Mouse (Mus musculus) heart, embryonic 15.5 days (tissue): ENCODE measurements around the gene Fubp1. TPM values are rescaled to one million over a fixed set of nuclear protein-coding genes. Genes with fewer than 3 reads are reported as not detected.
A peak's percentile ranks its signal among the peaks of the same experiment; 100 is the strongest.
"Not testable (repeated sequence)": the region's sequence is repeated elsewhere in the genome, so short reads cannot be mapped to it uniquely, and the experiment has no call there.

Experiments used
- ATAC-seq: fragments of 200-750 bp; cut with Nextera tagmentation; replicated peaks from 2 replicates; pipeline ENCODE4 v1.8.0; 2017; ENCODE audit warnings: low read depth, moderate TSS enrichment; ENCODE audit not compliant: insufficient number of reproducible peaks, insufficient read depth, low FRiP score
- H3K27ac ChIP-seq: fragments of 300-500 bp; sonication (generic); 2 replicates; pipeline ENCODE4 v1.5.1; 2015; ENCODE audit warnings: mild to moderate bottlenecking, inconsistent platforms
- H3K27me3 ChIP-seq: fragments of 300-500 bp; sonication (generic); 2 replicates; pipeline ENCODE4 v1.6.1; 2015; ENCODE audit warnings: inconsistent platforms
- H3K36me3 ChIP-seq: fragments of 300-500 bp; sonication (generic); 2 replicates; pipeline ENCODE4 v1.6.1; 2015; ENCODE audit warnings: mild to moderate bottlenecking, inconsistent platforms
- H3K4me1 ChIP-seq: fragments of 300-500 bp; sonication (generic); replicated peaks from 2 replicates; pipeline ENCODE4 v1.6.1; 2015; ENCODE audit warnings: inconsistent platforms
- H3K4me2 ChIP-seq: fragments of 300-500 bp; sonication (generic); 2 replicates; pipeline ENCODE4 v1.6.1; 2015; ENCODE audit warnings: inconsistent platforms, mild to moderate bottlenecking, moderate library complexity
- H3K4me3 ChIP-seq: fragments of 300-500 bp; sonication (generic); 2 replicates; pipeline ENCODE4 v1.5.1; 2015; ENCODE audit warnings: mild to moderate bottlenecking, inconsistent platforms
- H3K9ac ChIP-seq: fragments of 300-500 bp; sonication (generic); 2 replicates; pipeline ENCODE4 v1.6.1; 2015; ENCODE audit warnings: mild to moderate bottlenecking, inconsistent platforms
- H3K9me3 ChIP-seq: fragments of 300-500 bp; sonication (generic); replicated peaks from 2 replicates; pipeline ENCODE4 v1.6.1; 2016; ENCODE audit warnings: inconsistent platforms
- WGBS: fragments of 180-500 bp; shearing (Covaris S2); methylation state at CpG from one replicate; pipeline ENCODE4 v1.1.7; 2015; ENCODE audit warnings: mixed read lengths; 5-methylcytosine and 5-hydroxymethylcytosine counted together
- polyA plus RNA-seq: library from polyadenylated mRNA; unstranded; fragments of >200 nt; fragmentation: Nextera tagmentation; extraction: Ambion mirVana; gene quantifications from 2 replicates; pipeline ENCODE4 v1.2.1, GENCODE M21; 2015

Fubp1 gene
- polyA plus RNA-seq, 1 experiment from 2014 or later: 106 TPM

DNA sequence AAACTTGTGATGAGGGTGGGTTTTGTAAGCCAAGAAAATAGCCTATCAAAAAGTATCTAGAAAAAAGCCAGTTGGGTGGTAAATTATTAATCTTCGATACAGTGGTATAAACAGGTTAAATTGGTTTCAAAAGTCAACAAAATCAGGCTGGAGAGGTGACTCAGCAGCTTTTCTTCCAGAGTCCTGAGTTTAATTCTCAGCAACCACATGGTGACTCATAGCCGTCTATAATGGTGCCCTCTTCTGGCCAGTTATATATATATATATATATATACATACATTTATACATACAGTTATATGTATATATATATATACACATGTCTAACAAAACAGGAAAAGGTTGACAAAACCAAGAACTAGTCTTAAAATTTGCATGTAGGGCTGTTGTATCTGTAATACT lies 28.6 kb downstream of the Fubp1 start:
- Histone ChIP-seq H3K27ac (no peak overlapping the region), H3K4me1 (no peaks in the 10 kb centered on the region), H3K9me3 (no peaks in the 10 kb centered on the region), H3K4me3 (no peak overlapping the region), H3K27me3 (no peaks in the 10 kb centered on the region), H3K9ac (no peak overlapping the region), H3K4me2 (no peak overlapping the region), H3K36me3 (peaks cover 74% of the 10 kb centered on the region)
- no peak for ATAC-seq
- WGBS: 50% methylated on average over 2 of the region's 2 CpGs

DNA sequence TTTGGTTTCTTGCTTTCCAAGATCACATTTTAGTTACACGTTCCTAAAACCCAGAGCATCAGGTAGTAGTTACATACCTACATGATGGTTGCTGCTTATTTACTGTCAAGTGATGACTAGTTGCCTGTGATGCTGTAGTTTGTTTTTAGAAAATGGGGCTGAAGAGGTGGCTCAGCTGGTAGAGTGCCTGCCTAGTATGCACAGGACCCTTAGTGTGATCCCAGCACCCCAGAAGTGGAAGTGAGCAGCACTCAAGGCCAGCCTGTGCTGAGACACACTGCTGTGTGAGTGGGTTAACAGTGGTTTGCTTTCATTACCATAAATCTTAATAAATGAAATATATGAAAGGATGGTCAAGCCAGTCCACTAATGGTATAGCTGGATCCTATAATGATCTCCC lies 29.4 kb downstream of the Fubp1 start:
- H3K4me3 ChIP-seq: no peak overlapping the region
- no peaks in the 10 kb centered on the region for H3K9me3 ChIP-seq
- ATAC-seq: no peak
- H3K4me2 ChIP-seq: no peak overlapping the region
- 83% methylated on average over 1 of the region's 1 CpGs for WGBS
- no peaks in the 10 kb centered on the region for H3K27me3 ChIP-seq
- peaks cover 75% of the 10 kb centered on the region for H3K36me3 ChIP-seq
- H3K27ac ChIP-seq: no peak overlapping the region
- no peaks in the 10 kb centered on the region for H3K4me1 ChIP-seq
- H3K9ac ChIP-seq: no peak overlapping the region

GRCm38 (mm10) chr3:152241098-152241497 lies 30.9 kb downstream of the Fubp1 start:
- Histone ChIP-seq H3K9me3 (no peaks in the 10 kb centered on the region), H3K4me1 (no peaks in the 10 kb centered on the region), H3K27ac (no peak overlapping the region), H3K4me3 (no peak overlapping the region), H3K4me2 (no peak overlapping the region), H3K9ac (no peak overlapping the region), H3K36me3 (peaks cover 80% of the 10 kb centered on the region), H3K27me3 (no peaks in the 10 kb centered on the region)
- 76% methylated on average over 3 of the region's 3 CpGs for WGBS
- ATAC-seq: no peak

DNA sequence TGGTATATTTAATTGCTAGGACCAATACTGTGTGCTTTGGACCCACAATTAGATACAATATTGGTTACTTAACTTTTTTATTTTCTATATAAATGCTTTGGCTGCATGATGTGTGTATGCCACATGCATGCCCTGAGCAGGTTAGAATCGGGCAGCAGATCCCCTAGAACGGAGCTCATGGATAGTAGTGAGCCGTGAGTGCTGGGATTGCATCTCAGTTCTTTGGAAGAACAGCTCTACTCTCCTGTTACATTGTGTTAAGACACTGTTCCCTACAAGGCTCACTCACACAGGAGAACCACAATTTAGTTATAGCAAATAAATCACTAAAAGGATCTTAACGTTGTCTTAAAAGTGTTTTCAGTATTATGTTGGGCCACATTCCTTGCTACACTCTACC lies 33.1 kb downstream of the Fubp1 start:
- Histone ChIP-seq H3K9me3 (no peaks in the 10 kb centered on the region), H3K36me3 (peaks cover 88% of the 10 kb centered on the region), H3K27me3 (no peaks in the 10 kb centered on the region), H3K9ac (no peak overlapping the region), H3K4me2 (no peak overlapping the region), H3K4me1 (no peaks in the 10 kb centered on the region), H3K27ac (no peak overlapping the region), H3K4me3 (no peak overlapping the region)
- ATAC-seq: no peak
- 74% methylated on average over 4 of the region's 4 CpGs for WGBS

GRCm38 (mm10) chr3:152245273-152245910 lies 35.2 kb downstream of the Fubp1 start:
- WGBS: 67% methylated on average over 5 of the region's 5 CpGs
- no peak overlapping the region for H3K27ac ChIP-seq
- no peaks in the 10 kb centered on the region for H3K9me3 ChIP-seq
- H3K36me3 ChIP-seq: peaks cover 83% of the 10 kb centered on the region
- ATAC-seq: no peak
- no peak overlapping the region for H3K4me2 ChIP-seq
- H3K4me3 ChIP-seq: no peak overlapping the region
- H3K9ac ChIP-seq: no peak overlapping the region
- H3K27me3 ChIP-seq: no peaks in the 10 kb centered on the region
- H3K4me1 ChIP-seq: no peaks in the 10 kb centered on the region

GRCm38 (mm10) chr3:152247708-152248107 lies 37.5 kb downstream of the Fubp1 start:
- no peaks in the 10 kb centered on the region for H3K9me3 ChIP-seq
- peaks cover 74% of the 10 kb centered on the region for H3K36me3 ChIP-seq
- no peak overlapping the region for H3K4me3 ChIP-seq
- H3K27me3 ChIP-seq: no peaks in the 10 kb centered on the region
- no peak overlapping the region for H3K27ac ChIP-seq
- H3K4me2 ChIP-seq: no peak overlapping the region
- no peak for ATAC-seq
- no peak overlapping the region for H3K9ac ChIP-seq
- WGBS: 85% methylated on average over 12 of the region's 12 CpGs
- no peaks in the 10 kb centered on the region for H3K4me1 ChIP-seq

DNA sequence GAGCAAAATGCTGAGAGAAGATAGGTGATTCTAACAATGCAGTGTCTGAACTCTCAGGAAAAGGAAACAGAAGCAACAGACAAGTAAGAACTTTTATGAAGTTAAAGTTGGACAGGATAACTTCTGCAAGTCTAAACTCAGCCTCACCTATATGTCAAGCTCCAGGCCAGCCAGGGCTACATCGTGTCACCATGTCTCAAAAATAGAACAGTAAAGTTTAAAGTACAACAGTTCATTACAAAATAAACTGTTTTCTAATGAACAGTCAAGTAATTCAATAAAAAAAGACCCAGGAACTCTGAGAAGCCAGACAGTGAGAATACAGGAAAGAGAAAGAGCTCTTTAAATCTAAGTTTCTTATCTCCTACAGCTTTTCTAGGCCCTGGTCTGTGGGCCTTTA lies 40.3 kb downstream of the Fubp1 start:
- no peak for ATAC-seq
- H3K36me3 ChIP-seq: peaks cover 64% of the 10 kb centered on the region
- no peaks in the 10 kb centered on the region for H3K4me1 ChIP-seq
- no peak overlapping the region for H3K4me3 ChIP-seq
- no peak overlapping the region for H3K9ac ChIP-seq
- no peak overlapping the region for H3K27ac ChIP-seq
- WGBS: 71% methylated on average over 1 of the region's 1 CpGs
- H3K4me2 ChIP-seq: no peak overlapping the region
- H3K27me3 ChIP-seq: no peaks in the 10 kb centered on the region
- no peaks in the 10 kb centered on the region for H3K9me3 ChIP-seq

- H3K27ac ChIP-seq: peak overlapping the region; percentile 30; the same call in 1 of the 2 replicates
- no peak overlapping the region for H3K4me3 ChIP-seq
- ATAC-seq: no peak
- peaks cover 34% of the 10 kb centered on the region for H3K4me1 ChIP-seq
- H3K9ac ChIP-seq: no peak overlapping the region
- peaks cover 16% of the 10 kb centered on the region; the same call in 1 of the 2 replicates for H3K36me3 ChIP-seq
- no peaks in the 10 kb centered on the region for H3K27me3 ChIP-seq
- no peak overlapping the region for H3K4me2 ChIP-seq
- no peaks in the 10 kb centered on the region for H3K9me3 ChIP-seq
- WGBS: 73% methylated on average over 3 of the region's 3 CpGs
Observed at GRCm38 (mm10) chr3:152257528-152257927, 47.3 kb downstream of the Fubp1 start.

DNA sequence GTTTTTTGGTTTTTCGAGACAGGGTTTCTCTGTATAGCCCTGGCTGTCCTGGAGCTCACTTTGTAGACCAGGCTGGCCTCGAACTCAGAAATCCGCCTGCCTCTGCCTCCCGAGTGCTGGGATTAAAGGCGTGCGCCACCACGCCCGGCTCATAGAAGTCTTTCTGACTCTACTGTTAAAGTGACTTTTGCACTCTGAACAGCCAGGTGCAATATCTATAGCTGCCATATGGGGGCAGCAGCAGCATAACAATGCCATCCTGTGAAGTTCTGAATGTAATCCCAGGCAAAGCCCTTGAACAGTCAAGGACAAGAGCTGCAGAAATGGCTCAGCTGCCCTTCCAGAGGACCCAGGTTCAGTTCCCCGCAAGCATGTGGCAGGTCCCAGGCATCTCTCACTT lies 49.2 kb downstream of the Fubp1 start:
- ATAC-seq: peak; percentile 40
- H3K9me3 ChIP-seq, H3K36me3 ChIP-seq, H3K27me3 ChIP-seq: not testable (repeated sequence)
- H3K4me3 ChIP-seq: peak overlapping the region; percentile 4; the same call in 1 of the 2 replicates
- H3K4me2 ChIP-seq: peak overlapping the region; percentile 42
- peaks cover 34% of the 10 kb centered on the region for H3K4me1 ChIP-seq
- peak overlapping the region; percentile 48 for H3K9ac ChIP-seq
- 27% methylated on average over 8 of the region's 9 CpGs for WGBS
- peak overlapping the region; percentile 99 for H3K27ac ChIP-seq

DNA sequence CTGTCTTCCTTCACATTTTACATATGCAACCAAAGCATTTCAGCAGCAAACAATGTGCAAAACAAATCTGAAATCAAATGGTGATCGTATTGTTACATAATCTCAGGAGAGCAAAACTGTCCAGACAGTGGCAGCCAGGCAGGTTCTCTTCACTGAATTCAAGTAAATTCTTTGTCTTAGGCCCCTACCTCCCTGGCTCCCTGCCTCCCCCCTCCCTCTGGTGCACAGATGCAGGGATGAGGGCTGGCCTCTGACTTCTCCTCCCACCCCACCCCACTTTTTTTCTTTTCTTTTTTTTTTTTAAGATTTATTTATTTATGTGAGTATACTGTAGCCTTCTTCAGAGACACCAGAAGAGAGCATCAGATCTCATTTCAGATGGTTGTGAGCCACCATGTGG lies 50.1 kb downstream of the Fubp1 start:
- no peak for ATAC-seq
- Histone ChIP-seq H3K9ac (peak overlapping the region; percentile 48; the same call in 1 of the 2 replicates), H3K36me3 (no peaks in the 10 kb centered on the region; the same call in 1 of the 2 replicates), H3K4me3 (0 out of 2 replicates have a peak overlapping the region, but pooled peaks have one; percentile 4), H3K27me3 (no peaks in the 10 kb centered on the region), H3K4me2 (peak overlapping the region; percentile 42), H3K9me3 (no peaks in the 10 kb centered on the region), H3K27ac (peak overlapping the region; percentile 99), H3K4me1 (peaks cover 34% of the 10 kb centered on the region)
- 80% methylated on average over 1 of the region's 1 CpGs for WGBS

DNA sequence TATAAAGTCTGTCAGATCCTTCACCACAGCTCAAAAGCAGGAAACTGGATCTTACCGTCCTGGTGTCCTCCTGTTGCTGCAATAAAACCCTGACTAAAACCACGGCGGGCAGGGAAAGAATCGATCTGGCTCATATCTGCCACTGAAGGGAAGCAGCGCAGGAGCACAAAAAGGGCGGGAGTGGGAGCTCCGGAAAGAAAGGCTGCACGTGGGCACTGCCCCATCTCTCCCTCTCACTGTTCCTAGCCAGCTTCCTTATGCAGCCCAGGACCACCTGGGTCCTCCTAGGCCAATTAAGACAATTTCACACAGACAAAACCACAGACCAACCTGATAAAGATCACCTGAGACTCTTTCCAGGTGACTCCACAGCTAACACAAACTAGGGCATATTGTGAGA lies 51.2 kb downstream of the Fubp1 start:
- WGBS: 17% methylated on average over 8 of the region's 8 CpGs
- Histone ChIP-seq H3K4me3 (peak overlapping the region; percentile 73), H3K27ac (peak overlapping the region; percentile 99), H3K4me2 (peak overlapping the region; percentile 80), H3K36me3 (no peaks in the 10 kb centered on the region), H3K27me3 (no peaks in the 10 kb centered on the region), H3K9me3 (no peaks in the 10 kb centered on the region), H3K9ac (peak overlapping the region; percentile 90), H3K4me1 (peaks cover 40% of the 10 kb centered on the region)
- ATAC-seq: no peak

GRCm38 (mm10) chr3:152261948-152262347 lies 51.7 kb downstream of the Fubp1 start:
- Histone ChIP-seq H3K27ac (peak overlapping the region; percentile 99), H3K9ac (peak overlapping the region; percentile 90), H3K4me2 (peak overlapping the region; percentile 80), H3K4me3 (peak overlapping the region; percentile 73), H3K36me3 (no peaks in the 10 kb centered on the region), H3K4me1 (peaks cover 43% of the 10 kb centered on the region), H3K27me3 (no peaks in the 10 kb centered on the region), H3K9me3 (no peaks in the 10 kb centered on the region)
- ATAC-seq: 0 out of 2 replicates have a peak, but pooled peaks have one; percentile 11
- WGBS: 10% methylated on average over 8 of the region's 8 CpGs
